Mouse (Mus musculus) heart, embryonic 14.5 days (tissue): ENCODE measurements around the gene Gm39566. TPM values are rescaled to one million over a fixed set of nuclear protein-coding genes. Genes with fewer than 3 reads are reported as not detected.
"Not testable (repeated sequence)": the region's sequence is repeated elsewhere in the genome, so short reads cannot be mapped to it uniquely, and the experiment has no call there.

ENCODE experiments used
- ATAC-seq: fragments of 200-750 bp; cut with Nextera tagmentation; 2 replicates; pipeline ENCODE4 v1.8.0; 2017; ENCODE audit warnings: low read depth, moderate TSS enrichment; ENCODE audit not compliant: insufficient number of reproducible peaks, insufficient read depth, low FRiP score
- H3K27ac ChIP-seq, 2 experiments: fragments of 200-500 bp in 1 of 2; fragments of 300-500 bp in 1 of 2; sonication (generic) in 1 of 2; replicated peaks in 1 of 2; 2 replicates each; pipeline ENCODE4 v1.5.1; 2012 to 2014; ENCODE audit warnings: low read depth in 2 of 2, low read length in 2 of 2, control low read depth in 1 of 2, mild to moderate bottlenecking in 1 of 2, mixed read lengths in 1 of 2; ENCODE audit not compliant: control insufficient read depth in 1 of 2, insufficient read depth in 1 of 2
- H3K27me3 ChIP-seq: fragments of 300-500 bp; sonication (generic); 2 replicates; pipeline ENCODE4 v1.6.1; 2014; ENCODE audit warnings: mild to moderate bottlenecking, low read length, control low read depth; ENCODE audit not compliant: control insufficient read depth, insufficient read depth
- H3K36me3 ChIP-seq: fragments of 300-500 bp; sonication (generic); 2 replicates; pipeline ENCODE4 v1.6.1; 2014; ENCODE audit warnings: mild to moderate bottlenecking, control low read depth, low read length, mixed read lengths; ENCODE audit not compliant: control insufficient read depth, insufficient read depth
- H3K4me1 ChIP-seq, 2 experiments: fragments of 200-500 bp in 1 of 2; fragments of 300-500 bp in 1 of 2; sonication (generic) in 1 of 2; 2 replicates each; pipeline ENCODE4 v1.6.1; 2012 to 2014; ENCODE audit warnings: low read length in 2 of 2, control low read depth in 1 of 2, mixed read lengths in 1 of 2; ENCODE audit not compliant: control insufficient read depth in 2 of 2, insufficient read depth in 2 of 2
- H3K4me2 ChIP-seq: fragments of 300-500 bp; sonication (generic); 2 replicates; pipeline ENCODE4 v1.6.1; 2014; ENCODE audit warnings: mild to moderate bottlenecking, low read length
- H3K4me3 ChIP-seq, 2 experiments: fragments of 200-500 bp in 1 of 2; fragments of 300-500 bp in 1 of 2; sonication (generic) in 1 of 2; 2 replicates each; pipeline ENCODE4 v1.5.1; 2012 to 2014; ENCODE audit warnings: low read length in 2 of 2, mild to moderate bottlenecking in 2 of 2, control low read depth in 1 of 2, low read depth in 1 of 2, moderate library complexity in 1 of 2; ENCODE audit not compliant: control insufficient read depth in 1 of 2, insufficient read depth in 1 of 2
- H3K9ac ChIP-seq: fragments of 300-500 bp; sonication (generic); 2 replicates; pipeline ENCODE4 v1.6.1; 2014; ENCODE audit warnings: mild to moderate bottlenecking, low read length
- H3K9me3 ChIP-seq: fragments of 300-500 bp; sonication (generic); 2 replicates; pipeline ENCODE4 v1.6.1; 2016; ENCODE audit warnings: low read length, control low read depth; ENCODE audit not compliant: control insufficient read depth
- WGBS: fragments of 180-500 bp; shearing (Covaris S2); extraction: QIAGEN DNeasy Blood & Tissue Kit; methylation state at CpG from one replicate; pipeline ENCODE4 v1.1.7; 2014; 5-methylcytosine and 5-hydroxymethylcytosine counted together
- polyA plus RNA-seq: library from polyadenylated mRNA; unstranded; fragments of >200 nt; fragmentation: Nextera tagmentation; extraction: Ambion mirVana; gene quantifications from 2 replicates; pipeline ENCODE4 v1.2.1, GENCODE M21; 2014

Gm39566 gene
- not detected in 2 replicates for polyA plus RNA-seq

- 0 out of 2 replicates have a peak, but pooled peaks cover 4% of the 10 kb centered on the region for H3K9me3 ChIP-seq
- H3K9ac ChIP-seq = no peak within 1 kb of the TSS
- ATAC-seq = no peak
- 58% methylated on average over 10 of the region's 10 CpGs for WGBS
- H3K4me3 ChIP-seq = no peak within 1 kb of the TSS
- no peaks in the 10 kb centered on the region for H3K27me3 ChIP-seq
- H3K4me1 ChIP-seq = no peaks in the 10 kb centered on the region
- H3K36me3 ChIP-seq = no peaks in the 10 kb centered on the region
- no peak within 1 kb of the TSS for H3K27ac ChIP-seq
- no peak within 1 kb of the TSS for H3K4me2 ChIP-seq
These were observed at the start of gene Gm39566 for GRCm38 (mm10) chr11:69815155-69815554. TSS of gene Gm39566 (minus strand) at chr11:69815298.

GRCm38 (mm10) chr11:69864138-69864860, 49.2 kb upstream of the Gm39566 start:
- Histone ChIP-seq H3K27ac (peak overlapping the region in 1 of 2 experiments; percentile 53; a peak in 1 of 4 replicates), H3K4me2 (no peak overlapping the region), H3K4me1 (peaks cover 2 to 5% of the 10 kb centered on the region in 2 experiments; a peak in 3 of 4 replicates), H3K9ac (no peak overlapping the region), H3K27me3 (no peaks in the 10 kb centered on the region), H3K36me3 (no peaks in the 10 kb centered on the region), H3K4me3 (no peak overlapping the region), H3K9me3 (no peaks in the 10 kb centered on the region)
- no peak for ATAC-seq
- WGBS = 46% methylated on average over 8 of the region's 8 CpGs

GRCm38 (mm10) chr11:69863729-69864128, 48.6 kb upstream of the Gm39566 start:
- not testable (repeated sequence) for H3K36me3 ChIP-seq, H3K4me1 ChIP-seq, H3K9me3 ChIP-seq, ATAC-seq, H3K9ac ChIP-seq, H3K4me2 ChIP-seq, H3K4me3 ChIP-seq, H3K27me3 ChIP-seq
- peak overlapping the region in 1 of 2 experiments; percentile 53; a peak in 2 of 4 replicates for H3K27ac ChIP-seq
- 65% methylated on average over 3 of the region's 3 CpGs for WGBS

GRCm38 (mm10) chr11:69858113-69858998, 43.3 kb upstream of the Gm39566 start, which contains the start of gene Tnk1:
TSS of gene Tnk1 (minus strand) at chr11:69858730.
- ATAC-seq = no peak
- Histone ChIP-seq H3K4me3 (no peak within 1 kb of the TSS), H3K27ac (no peak within 1 kb of the TSS), H3K36me3 (no peaks in the 10 kb centered on the region), H3K4me1 (peaks cover 4 to 6% of the 10 kb centered on the region in 2 experiments; a peak in 2 of 4 replicates), H3K4me2 (no peak within 1 kb of the TSS), H3K9ac (no peak within 1 kb of the TSS), H3K27me3 (peaks cover 17% of the 10 kb centered on the region), H3K9me3 (no peaks in the 10 kb centered on the region)
- 27% methylated on average over 30 of the region's 30 CpGs for whole genome bisulfite sequencing

GRCm38 (mm10) chr11:69855347-69855746, 40.2 kb upstream of the Gm39566 start:
- Histone ChIP-seq H3K36me3 (peaks cover 15% of the 10 kb centered on the region), H3K9me3 (no peaks in the 10 kb centered on the region), H3K9ac (no peak overlapping the region), H3K4me1 (peaks cover 4 to 6% of the 10 kb centered on the region in 2 experiments; a peak in 2 of 4 replicates), H3K4me2 (0 out of 2 replicates have a peak overlapping the region, but pooled peaks have one; percentile 6), H3K27me3 (peaks cover 17% of the 10 kb centered on the region), H3K4me3 (no peak overlapping the region), H3K27ac (no peak overlapping the region)
- WGBS = 19% methylated on average over 16 of the region's 16 CpGs
- ATAC-seq = no peak

- Histone ChIP-seq H3K4me2 (no peak overlapping the region), H3K36me3 (peaks cover 22% of the 10 kb centered on the region), H3K27ac (no peak overlapping the region), H3K9ac (no peak overlapping the region), H3K4me1 (peaks cover 4 to 6% of the 10 kb centered on the region in 2 experiments; a peak in 2 of 4 replicates), H3K9me3 (no peaks in the 10 kb centered on the region), H3K4me3 (no peak overlapping the region), H3K27me3 (peaks cover 17% of the 10 kb centered on the region)
- ATAC-seq = no peak
- WGBS = 74% methylated on average over 10 of the region's 10 CpGs
These were observed 39.6 kb upstream of the Gm39566 start for GRCm38 (mm10) chr11:69854680-69855079.

GRCm38 (mm10) chr11:69853994-69854393, 38.9 kb upstream of the Gm39566 start:
- no peak overlapping the region for H3K27ac ChIP-seq
- peaks cover 4 to 6% of the 10 kb centered on the region in 2 experiments; a peak in 2 of 4 replicates for H3K4me1 ChIP-seq
- peaks cover 16% of the 10 kb centered on the region for H3K27me3 ChIP-seq
- H3K9ac ChIP-seq = no peak overlapping the region
- no peaks in the 10 kb centered on the region for H3K9me3 ChIP-seq
- no peak overlapping the region for H3K4me2 ChIP-seq
- ATAC-seq = 0 out of 2 replicates have a peak, but pooled peaks have one; percentile 9
- peaks cover 29% of the 10 kb centered on the region for H3K36me3 ChIP-seq
- no peak overlapping the region for H3K4me3 ChIP-seq
- 27% methylated on average over 7 of the region's 7 CpGs for WGBS
